ENCODE assay signal across 17 mouse cellular contexts in genomic region chr3:121956789-121957188, GRCm38 (mm10). TPM values are rescaled to one million over a fixed set of nuclear protein-coding genes. Genes with fewer than 3 reads are reported as not detected.
A peak's percentile ranks its signal among the peaks of the same experiment; 100 is the strongest.
DNase-seq lines count a peak whose midpoint lies in the region; ATAC-seq and TF ChIP-seq lines count a peak whose summit lies in the region.
"Had no signal": no experiment of that assay in that cellular context is flagged by ENCODE, and none has a peak within 500 bp of the region (broad histone marks: within the 10 kb centered on the region; RNA-seq: fewer than 3 reads in every experiment).

No protein-coding gene starts in this region.

- no peak overlapping the region for H3K9ac ChIP-seq in intestine, postnatal 0 days (ENCODE audit: low read depth, low read length)
- H3K9ac ChIP-seq in intestine, embryonic 15.5 days: no peak overlapping the region
- H3K9ac ChIP-seq in lung, postnatal 0 days (replicated peaks; ENCODE audit: low read depth): no peak overlapping the region
- H3K9ac ChIP-seq: embryonic facial prominence, embryonic 15.5 days; heart, embryonic 15.5 days; hindbrain, embryonic 15.5 days; liver, embryonic 15.5 days; midbrain, embryonic 12.5 days had no signal

- H3K36me3 ChIP-seq in intestine, postnatal 0 days (ENCODE audit: control insufficient read depth, insufficient read depth): no peaks in the 10 kb centered on the region
- no peaks in the 10 kb centered on the region for H3K36me3 ChIP-seq in intestine, embryonic 15.5 days
- no peaks in the 10 kb centered on the region for H3K36me3 ChIP-seq in lung, postnatal 0 days (ENCODE audit: insufficient read depth, low read length)
- H3K36me3 ChIP-seq: embryonic facial prominence, embryonic 15.5 days; heart, embryonic 15.5 days; hindbrain, embryonic 15.5 days; liver, embryonic 15.5 days; midbrain, embryonic 12.5 days had no signal

- no peak for TF ChIP-seq EP300 in lung, postnatal 0 days (IDR thresholded peaks at IDR 0.05)

- H3K27me3 ChIP-seq in intestine, postnatal 0 days (replicated peaks; ENCODE audit: control insufficient read depth, insufficient read depth, low read length): no peaks in the 10 kb centered on the region
- H3K27me3 ChIP-seq in intestine, embryonic 15.5 days (replicated peaks): no peaks in the 10 kb centered on the region
- H3K27me3 ChIP-seq in lung, postnatal 0 days (replicated peaks; ENCODE audit: insufficient read depth, low read length): no peaks in the 10 kb centered on the region
- H3K27me3 ChIP-seq: embryonic facial prominence, embryonic 15.5 days; heart, embryonic 15.5 days had no signal

- no peak for ATAC-seq in intestine, postnatal 0 days
- no peak for ATAC-seq in intestine, embryonic 15.5 days
- ATAC-seq in lung, postnatal 0 days: no peak
- ATAC-seq in megakaryocyte, adult 5-6 weeks (ENCODE audit: poor library complexity, severe bottlenecking): no peak
- ATAC-seq: forebrain, embryonic 16.5 days had no signal

- DNase-seq in lung, postnatal 0 days (ENCODE audit: low spot score): no peak
- DNase-seq in lung, postnatal 25 days (ENCODE audit: low spot score): no peak
- peak; percentile 69 for DNase-seq in ES-CJ7 (ENCODE audit: low read depth, low spot score)
- DNase-seq: cerebellum, adult 11-12 months; gastrocnemius, postnatal 14 days; kidney, adult 9 months; thymus, postnatal 36 days had no signal

- no peak for TF ChIP-seq POLR2A in cortical plate, adult 2 months (IDR thresholded peaks at IDR 0.05; ENCODE audit: extremely low read depth, insufficient read depth, low read length)

- TF ChIP-seq CTCF in intestine, postnatal 0 days (IDR thresholded peaks at IDR 0.05; ENCODE audit: low read depth): peak; percentile 38; the same call in 1 of the 2 replicates
- TF ChIP-seq CTCF in lung, postnatal 0 days (IDR thresholded peaks at IDR 0.05): peak; percentile 55
- 0 out of 2 replicates have a peak, but pooled peaks have one; percentile 7 for TF ChIP-seq CTCF in cortical plate, adult 2 months (IDR thresholded peaks at IDR 0.05; ENCODE audit: extremely low read depth, insufficient read depth, low read length)

- 91% methylated on average over 7 of the region's 7 CpGs for WGBS in intestine, postnatal 0 days
- WGBS in intestine, embryonic 15.5 days: 87% methylated on average over 7 of the region's 7 CpGs
- 84% methylated on average over 7 of the region's 7 CpGs for WGBS in lung, postnatal 0 days

- H3K27ac ChIP-seq in intestine, postnatal 0 days (ENCODE audit: low read depth, low read length): no peak overlapping the region
- no peak overlapping the region for H3K27ac ChIP-seq in intestine, embryonic 15.5 days
- no peak overlapping the region for H3K27ac ChIP-seq in lung, postnatal 0 days (ENCODE audit: low read length)
- H3K27ac ChIP-seq in cortical plate, adult 2 months (ENCODE audit: insufficient read depth, low read length): no peak overlapping the region
- H3K27ac ChIP-seq: embryonic facial prominence, embryonic 15.5 days; heart, embryonic 15.5 days; hindbrain, embryonic 15.5 days; liver, embryonic 15.5 days; midbrain, embryonic 12.5 days had no signal

- no peak overlapping the region for H3K4me3 ChIP-seq in intestine, postnatal 0 days (ENCODE audit: low read depth, low read length)
- no peak overlapping the region for H3K4me3 ChIP-seq in intestine, embryonic 15.5 days (replicated peaks)
- H3K4me3 ChIP-seq in lung, postnatal 0 days (ENCODE audit: low read depth, low read length): no peak overlapping the region
- no peak overlapping the region for H3K4me3 ChIP-seq in cortical plate, adult 2 months (ENCODE audit: insufficient read depth, low read length)
- H3K4me3 ChIP-seq: embryonic facial prominence, embryonic 15.5 days; heart, embryonic 15.5 days; hindbrain, embryonic 15.5 days; liver, embryonic 15.5 days; midbrain, embryonic 12.5 days had no signal

- no peaks in the 10 kb centered on the region for H3K9me3 ChIP-seq in intestine, postnatal 0 days (ENCODE audit: control insufficient read depth)
- H3K9me3 ChIP-seq in intestine, embryonic 15.5 days: no peaks in the 10 kb centered on the region
- H3K9me3 ChIP-seq in lung, postnatal 0 days (ENCODE audit: low read length): no peaks in the 10 kb centered on the region
- H3K9me3 ChIP-seq: embryonic facial prominence, embryonic 15.5 days; heart, embryonic 15.5 days; hindbrain, embryonic 15.5 days; liver, embryonic 15.5 days; midbrain, embryonic 12.5 days had no signal

- no peaks in the 10 kb centered on the region for H3K4me1 ChIP-seq in intestine, postnatal 0 days (replicated peaks; ENCODE audit: control insufficient read depth, insufficient read depth, low read length)
- H3K4me1 ChIP-seq in intestine, embryonic 15.5 days (replicated peaks): peaks cover 3% of the 10 kb centered on the region; the same call in 1 of the 2 replicates
- no peaks in the 10 kb centered on the region for H3K4me1 ChIP-seq in lung, postnatal 0 days (ENCODE audit: insufficient read depth, low read depth, low read length)
- no peaks in the 10 kb centered on the region; the same call in 1 of the 2 replicates for H3K4me1 ChIP-seq in cortical plate, adult 2 months (ENCODE audit: control insufficient read depth, insufficient read depth, low read length)
- H3K4me1 ChIP-seq: hindbrain, embryonic 15.5 days had no signal

- no peak overlapping the region for H3K4me2 ChIP-seq in intestine, postnatal 0 days (replicated peaks; ENCODE audit: low read depth)
- no peak overlapping the region for H3K4me2 ChIP-seq in intestine, embryonic 15.5 days (replicated peaks)
- H3K4me2 ChIP-seq in lung, postnatal 0 days (replicated peaks; ENCODE audit: low read depth, low read length): no peak overlapping the region
- H3K4me2 ChIP-seq: embryonic facial prominence, embryonic 15.5 days; heart, embryonic 15.5 days; hindbrain, embryonic 15.5 days; liver, embryonic 15.5 days; midbrain, embryonic 12.5 days had no signal

RNA-seq across cellular contexts. Expression of gene Arhgap29, which starts 4.4 kb away (rescaled TPM):
- 10.3 and 14.2 TPM in 2 replicates for polyA plus RNA-seq in intestine, postnatal 0 days (2015; fragmentation: Nextera tagmentation; extraction: Ambion mirVana)
- 31.5 and 40.1 TPM in 2 replicates for polyA plus RNA-seq in intestine, embryonic 15.5 days (2015; fragmentation: Nextera tagmentation; extraction: Ambion mirVana)
- 56.8 and 67.2 TPM in 2 replicates for polyA plus RNA-seq in lung, postnatal 0 days (2015; fragmentation: Nextera tagmentation; extraction: Ambion mirVana)
- 16.1 and 16.8 TPM in 2 replicates for polyA plus RNA-seq in cortical plate, adult 2 months (2012; rRNA removed)
- total RNA-seq in megakaryocyte, adult 5-6 weeks (2015): 3.4 and 3.5 TPM in 2 replicates
- total RNA-seq in megakaryocyte, adult 5-6 weeks (2017): 4.5 and 5.2 TPM in 2 replicates
